Mouse (Mus musculus) embryonic facial prominence, embryonic 13.5 days (tissue): ENCODE measurements around the gene Cmtm4. TPM values are rescaled to one million over a fixed set of nuclear protein-coding genes. Genes with fewer than 3 reads are reported as not detected.

Source experiments
- ATAC-seq: fragments of 200-750 bp; cut with Nextera tagmentation; 2 replicates; pipeline ENCODE4 v1.8.0; 2017; ENCODE audit warnings: low read depth; ENCODE audit not compliant: insufficient number of reproducible peaks, insufficient read depth, low FRiP score, low TSS enrichment
- H3K27ac ChIP-seq: fragments of 300-500 bp; sonication (generic); 2 replicates; pipeline ENCODE4 v1.5.1; 2015; ENCODE audit warnings: moderate library complexity, mild to moderate bottlenecking, inconsistent platforms
- H3K27me3 ChIP-seq: fragments of 300-500 bp; sonication (generic); 2 replicates; pipeline ENCODE4 v1.6.1; 2015; ENCODE audit warnings: mild to moderate bottlenecking, inconsistent platforms
- H3K36me3 ChIP-seq: fragments of 300-500 bp; sonication (generic); 2 replicates; pipeline ENCODE4 v1.6.1; 2015; ENCODE audit warnings: mild to moderate bottlenecking, inconsistent platforms
- H3K4me1 ChIP-seq: fragments of 300-500 bp; sonication (generic); 2 replicates; pipeline ENCODE4 v1.6.1; 2015; ENCODE audit warnings: inconsistent platforms
- H3K4me2 ChIP-seq: fragments of 300-500 bp; sonication (generic); 2 replicates; pipeline ENCODE4 v1.6.1; 2015; ENCODE audit warnings: moderate library complexity, mild to moderate bottlenecking, inconsistent platforms
- H3K4me3 ChIP-seq: fragments of 300-500 bp; sonication (generic); 2 replicates; pipeline ENCODE4 v1.5.1; 2015; ENCODE audit warnings: mild to moderate bottlenecking, inconsistent platforms
- H3K9ac ChIP-seq: fragments of 300-500 bp; sonication (generic); 2 replicates; pipeline ENCODE4 v1.6.1; 2015; ENCODE audit warnings: mild to moderate bottlenecking, inconsistent platforms
- H3K9me3 ChIP-seq: fragments of 300-500 bp; sonication (generic); 2 replicates; pipeline ENCODE4 v1.6.1; 2016; ENCODE audit warnings: inconsistent platforms
- WGBS: fragments of 180-500 bp; shearing (Covaris S2); methylation state at CpG from one replicate; pipeline ENCODE4 v1.1.7; 2015; ENCODE audit warnings: mixed read lengths; 5-methylcytosine and 5-hydroxymethylcytosine counted together
- polyA plus RNA-seq: library from polyadenylated mRNA; unstranded; fragments of >200 nt; fragmentation: Nextera tagmentation; extraction: Ambion mirVana; gene quantifications from 2 replicates; pipeline ENCODE4 v1.2.1, GENCODE M21; 2015

Cmtm4 gene
- polyA plus RNA-seq, 1 experiment from 2014 or later = 3.6 TPM

DNA sequence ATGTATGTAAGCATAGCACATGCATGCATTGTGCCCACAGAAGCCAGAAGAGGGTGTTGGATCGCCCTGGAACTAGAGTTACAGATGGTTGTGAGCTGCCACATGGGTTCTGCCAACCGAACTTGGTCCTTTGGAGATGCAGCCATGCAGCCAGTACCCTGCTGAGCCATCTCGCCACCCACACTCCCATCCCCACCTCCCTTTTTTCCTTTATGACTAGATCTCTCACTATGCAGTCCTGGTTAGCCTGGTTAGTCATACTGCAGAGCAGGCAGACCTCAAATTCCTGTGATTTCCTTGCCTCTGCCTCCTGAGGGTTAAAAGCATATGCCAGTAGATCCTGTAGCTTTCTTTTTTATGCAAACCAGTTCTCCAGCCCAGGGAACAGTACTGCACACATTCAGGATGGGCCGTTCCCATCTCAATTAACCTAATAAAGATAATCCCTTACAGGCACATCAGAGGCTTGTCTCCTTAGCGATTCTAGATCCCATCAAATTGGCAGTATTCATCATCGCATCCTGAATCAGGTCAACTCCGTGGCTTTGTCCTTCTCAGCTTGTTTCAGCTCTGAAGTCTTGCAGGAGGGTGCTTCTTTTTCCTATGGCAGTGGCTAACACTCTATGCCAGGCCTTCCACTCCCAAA, 15.1 kb upstream of the Cmtm4 start:
- no peaks in the 10 kb centered on the region for H3K27me3 ChIP-seq
- no peak for ATAC-seq
- WGBS = 52% methylated on average over 7 of the region's 7 CpGs

DNA sequence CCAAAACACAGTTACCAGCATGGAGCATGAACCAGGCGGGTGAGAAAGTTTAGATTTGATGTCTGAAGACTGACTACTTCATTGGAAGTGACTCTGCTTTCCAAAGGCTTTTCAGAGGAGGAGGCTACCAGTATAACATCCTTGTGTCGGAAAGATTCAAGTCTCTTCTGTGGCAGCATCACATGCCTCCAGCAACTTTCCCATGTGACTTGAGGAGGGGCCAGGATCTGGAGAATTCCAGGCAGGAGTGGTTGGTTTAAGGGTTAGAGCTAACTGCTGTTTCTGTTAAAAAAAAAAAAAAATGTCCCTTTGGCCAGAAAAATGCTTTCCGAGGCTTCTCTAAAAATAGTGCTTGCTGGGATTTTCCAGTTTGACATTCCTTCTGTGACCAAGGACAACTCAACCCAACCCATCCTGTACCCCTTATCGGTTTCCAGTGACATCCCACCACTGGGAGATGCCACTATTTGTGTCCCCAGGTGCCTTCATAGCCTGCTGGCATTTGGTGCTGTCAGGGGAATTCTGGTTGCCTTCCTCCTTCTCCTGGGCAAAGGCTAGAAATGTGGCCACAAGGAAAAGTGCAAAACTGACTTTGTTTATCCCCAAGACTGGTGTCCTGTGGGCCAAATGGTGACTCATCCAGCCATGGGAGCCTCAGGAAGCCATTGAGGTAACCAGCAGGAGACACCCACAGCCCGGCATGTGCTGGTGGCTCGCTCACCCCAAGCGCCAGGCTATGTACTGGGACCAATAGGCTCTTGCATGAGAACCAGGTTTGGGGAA, 12.9 kb upstream of the Cmtm4 start:
- Histone ChIP-seq H3K9me3 (no peaks in the 10 kb centered on the region), H3K27me3 (no peaks in the 10 kb centered on the region), H3K27ac (no peak overlapping the region), H3K36me3 (no peaks in the 10 kb centered on the region), H3K4me3 (no peak overlapping the region), H3K4me2 (no peak overlapping the region), H3K9ac (no peak overlapping the region), H3K4me1 (peaks cover under 1% of the 10 kb centered on the region; the same call in 1 of the 2 replicates)
- no peak for ATAC-seq
- 82% methylated on average over 7 of the region's 7 CpGs for WGBS

More for the DNA sequence above, 15.1 kb upstream of the Cmtm4 start:
- Histone ChIP-seq H3K4me3 (no peak overlapping the region), H3K36me3 (no peaks in the 10 kb centered on the region), H3K27ac (no peak overlapping the region), H3K9me3 (no peaks in the 10 kb centered on the region), H3K4me1 (peaks cover 2% of the 10 kb centered on the region; the same call in 1 of the 2 replicates), H3K9ac (no peak overlapping the region), H3K4me2 (no peak overlapping the region)

DNA sequence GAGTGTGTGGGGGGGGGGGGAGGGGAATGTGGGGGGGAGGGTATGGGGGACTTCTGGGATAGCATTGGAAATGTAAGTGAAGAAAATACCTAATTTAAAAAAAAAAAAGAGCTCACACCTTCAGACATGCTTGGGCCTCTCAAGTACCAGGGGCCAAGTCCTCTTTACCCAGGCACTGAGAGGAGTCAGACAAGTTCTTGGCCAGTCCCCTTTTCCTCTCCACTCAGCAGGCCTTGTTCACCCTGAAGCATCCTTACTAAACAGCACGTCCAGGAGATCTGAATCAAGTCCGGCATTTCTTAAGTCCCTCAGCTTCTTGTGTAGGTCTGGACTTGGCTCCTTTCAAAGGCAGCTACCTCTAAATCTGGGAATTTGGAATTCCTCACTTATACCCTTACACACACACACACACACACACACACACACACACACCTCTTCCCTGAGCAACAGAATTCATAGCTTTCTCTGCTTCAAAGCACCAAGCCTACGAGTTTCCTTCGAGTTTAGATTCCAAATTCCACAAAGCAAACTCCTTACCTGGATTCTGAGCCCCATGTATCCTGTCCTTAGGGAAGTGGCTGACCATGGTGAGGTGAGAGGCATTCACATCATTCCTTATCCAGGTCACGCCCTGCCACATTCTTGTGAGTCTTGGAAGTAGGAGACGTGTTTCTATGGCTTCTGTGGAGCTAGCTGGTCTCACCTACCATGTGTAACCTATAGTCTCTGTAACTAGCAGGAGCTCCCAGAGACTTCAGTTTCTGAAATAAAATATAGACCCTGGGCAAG, 10.9 kb upstream of the Cmtm4 start:
- Histone ChIP-seq H3K4me2 (no peak overlapping the region), H3K9ac (no peak overlapping the region), H3K4me1 (no peaks in the 10 kb centered on the region), H3K27ac (no peak overlapping the region), H3K9me3 (no peaks in the 10 kb centered on the region), H3K4me3 (no peak overlapping the region), H3K27me3 (no peaks in the 10 kb centered on the region), H3K36me3 (no peaks in the 10 kb centered on the region)
- no peak for ATAC-seq
- 79% methylated on average over 6 of the region's 6 CpGs for WGBS

DNA sequence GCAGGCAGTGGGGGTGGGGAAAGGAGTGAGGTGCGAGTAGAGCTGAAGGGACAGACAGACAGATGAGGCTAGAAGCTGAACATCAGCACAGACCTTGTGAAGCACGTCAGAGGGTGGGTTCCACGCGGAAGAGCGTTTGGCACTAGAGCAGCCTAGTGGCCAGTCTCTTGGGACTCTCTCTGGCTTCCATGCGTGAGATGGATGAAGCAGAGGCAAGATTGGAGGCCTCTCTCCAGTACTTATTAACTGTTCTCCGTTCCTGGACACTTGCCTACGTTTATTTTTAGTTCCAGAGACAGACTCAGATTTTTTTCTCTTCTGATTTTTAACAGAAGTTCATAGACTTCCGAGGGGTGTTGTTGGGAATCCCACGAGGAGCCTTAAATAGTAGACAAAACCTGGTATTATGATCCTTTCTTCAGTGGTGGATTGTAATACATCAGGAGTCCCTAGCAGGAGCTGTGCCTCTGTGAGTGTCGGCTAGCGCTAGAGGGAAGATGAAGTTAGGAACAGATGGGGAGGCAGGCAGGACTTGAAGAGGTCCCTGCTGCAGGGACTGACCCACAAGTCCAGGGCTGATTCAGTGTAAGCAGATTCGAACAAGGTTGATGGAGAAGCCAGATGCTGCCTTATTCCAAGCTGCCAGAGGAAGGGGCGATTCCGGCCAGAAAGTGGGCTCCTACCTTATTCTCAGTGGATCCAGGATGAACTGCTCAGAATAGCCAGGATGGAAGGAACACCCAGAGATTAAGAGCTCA, 10.0 kb upstream of the Cmtm4 start:
- H3K4me1 ChIP-seq = no peaks in the 10 kb centered on the region
- no peaks in the 10 kb centered on the region for H3K27me3 ChIP-seq
- no peak for ATAC-seq
- WGBS = 69% methylated on average over 15 of the region's 15 CpGs
- no peaks in the 10 kb centered on the region for H3K9me3 ChIP-seq
- H3K36me3 ChIP-seq = no peaks in the 10 kb centered on the region
- H3K4me3 ChIP-seq = no peak overlapping the region
- no peak overlapping the region for H3K4me2 ChIP-seq
- no peak overlapping the region for H3K9ac ChIP-seq
- no peak overlapping the region for H3K27ac ChIP-seq

DNA sequence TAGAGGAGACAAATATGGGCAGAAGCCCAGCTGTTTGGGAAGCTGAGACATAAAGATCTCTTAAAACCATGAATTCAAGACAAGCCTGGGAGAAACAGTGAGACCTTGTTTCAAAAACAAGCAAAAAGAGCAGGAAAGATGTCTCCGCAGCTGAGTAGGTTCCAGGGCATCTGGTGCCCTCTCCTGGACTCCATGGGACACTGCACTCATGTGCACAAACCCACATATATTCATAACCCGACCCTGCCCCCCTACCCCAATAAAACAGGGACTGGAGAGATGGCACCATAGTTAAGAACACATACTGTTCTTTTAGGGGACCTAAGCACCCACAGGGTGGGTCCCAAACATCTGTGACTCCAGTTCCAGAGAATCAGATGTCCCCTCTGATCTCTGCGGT, 8.0 kb upstream of the Cmtm4 start:
- no peak overlapping the region for H3K4me3 ChIP-seq
- H3K4me1 ChIP-seq = no peaks in the 10 kb centered on the region
- no peak overlapping the region for H3K4me2 ChIP-seq
- 65% methylated on average over 3 of the region's 3 CpGs for WGBS
- H3K9me3 ChIP-seq = no peaks in the 10 kb centered on the region
- no peak for ATAC-seq
- no peak overlapping the region for H3K27ac ChIP-seq
- H3K9ac ChIP-seq = no peak overlapping the region
- H3K36me3 ChIP-seq = no peaks in the 10 kb centered on the region
- no peaks in the 10 kb centered on the region for H3K27me3 ChIP-seq

DNA sequence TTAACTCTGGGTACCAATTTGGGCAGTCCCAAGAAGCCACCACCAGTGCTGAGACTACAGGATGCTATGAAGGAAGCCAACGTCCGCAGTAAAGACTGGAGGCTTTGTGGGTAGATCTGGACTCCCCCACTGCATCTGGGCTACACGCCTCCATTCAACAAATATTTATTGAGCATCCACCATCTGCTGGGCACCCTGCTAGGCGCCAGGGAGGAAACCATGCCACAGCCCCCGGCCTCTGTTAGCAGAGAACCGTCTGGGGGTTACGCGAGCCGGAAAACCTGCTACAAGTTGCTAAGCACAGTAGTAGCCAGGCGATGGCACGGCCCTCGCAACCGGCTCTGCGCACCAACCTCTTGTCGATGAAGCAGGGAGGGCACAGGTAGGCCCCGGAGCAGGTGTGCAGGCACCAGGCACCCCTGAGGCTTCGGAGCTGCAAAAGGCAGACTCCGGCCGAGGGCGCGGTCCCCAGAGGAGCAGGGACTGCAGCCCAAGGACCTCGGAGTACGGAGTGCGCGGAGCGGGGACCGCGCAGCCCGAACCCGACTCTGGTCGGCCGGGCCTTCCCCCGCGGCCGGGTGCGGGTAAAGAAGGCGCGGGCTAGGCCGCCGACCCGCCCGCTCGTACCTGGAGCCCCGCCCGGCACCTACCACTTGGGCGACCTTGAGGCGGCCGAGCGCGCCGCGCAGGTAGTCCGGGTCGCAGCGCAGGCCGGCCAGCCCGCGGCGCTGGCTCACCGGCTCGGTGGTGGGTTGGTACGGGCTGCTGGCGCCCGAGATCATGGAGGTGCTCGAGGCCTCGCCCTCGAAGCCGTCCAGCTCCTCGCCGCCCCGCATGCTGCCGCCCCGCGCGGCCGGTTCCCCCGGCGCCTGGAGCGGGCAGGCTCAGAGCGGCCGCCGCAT, 555 bp downstream of the Cmtm4 start:
- Histone ChIP-seq H3K27ac (peak overlapping the region; percentile 79), H3K27me3 (no peaks in the 10 kb centered on the region), H3K9ac (peak overlapping the region; percentile 92), H3K4me3 (peak overlapping the region; percentile 90), H3K4me2 (peak overlapping the region; percentile 91), H3K9me3 (peaks cover 7% of the 10 kb centered on the region; the same call in 1 of the 2 replicates), H3K4me1 (peaks cover 17% of the 10 kb centered on the region), H3K36me3 (no peaks in the 10 kb centered on the region)
- peak; percentile 72 for ATAC-seq
- under 1% methylated on average over 81 of the region's 82 CpGs for WGBS

DNA sequence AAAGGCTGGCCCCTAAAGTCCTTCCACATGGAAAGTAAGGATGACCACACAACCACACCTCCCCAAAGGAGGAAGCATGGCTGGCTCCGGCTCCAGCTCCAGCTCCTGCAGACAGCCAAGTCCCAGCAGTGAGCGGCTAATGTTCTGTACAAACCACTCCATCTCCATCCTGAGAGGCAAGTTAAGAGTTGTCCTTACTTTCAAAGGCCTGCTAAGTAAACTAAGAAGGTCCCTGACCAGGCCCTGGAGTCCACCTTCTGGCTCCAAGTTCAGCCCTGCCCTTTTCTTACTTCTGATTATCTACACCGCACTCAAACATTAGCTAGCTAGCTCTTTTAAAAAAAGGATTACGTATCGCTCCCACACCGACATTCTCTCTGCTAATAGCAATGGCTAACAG, 1.8 kb downstream of the Cmtm4 start:
- H3K9me3 ChIP-seq = peaks cover 7% of the 10 kb centered on the region; the same call in 1 of the 2 replicates
- ATAC-seq = no peak
- peak overlapping the region; percentile 90 for H3K4me3 ChIP-seq
- peak overlapping the region; percentile 92; the same call in 1 of the 2 replicates for H3K9ac ChIP-seq
- H3K27ac ChIP-seq = no peak overlapping the region
- no peaks in the 10 kb centered on the region for H3K36me3 ChIP-seq
- peaks cover 17% of the 10 kb centered on the region for H3K4me1 ChIP-seq
- peak overlapping the region; percentile 91 for H3K4me2 ChIP-seq
- H3K27me3 ChIP-seq = no peaks in the 10 kb centered on the region
- WGBS = 81% methylated on average over 6 of the region's 6 CpGs

DNA sequence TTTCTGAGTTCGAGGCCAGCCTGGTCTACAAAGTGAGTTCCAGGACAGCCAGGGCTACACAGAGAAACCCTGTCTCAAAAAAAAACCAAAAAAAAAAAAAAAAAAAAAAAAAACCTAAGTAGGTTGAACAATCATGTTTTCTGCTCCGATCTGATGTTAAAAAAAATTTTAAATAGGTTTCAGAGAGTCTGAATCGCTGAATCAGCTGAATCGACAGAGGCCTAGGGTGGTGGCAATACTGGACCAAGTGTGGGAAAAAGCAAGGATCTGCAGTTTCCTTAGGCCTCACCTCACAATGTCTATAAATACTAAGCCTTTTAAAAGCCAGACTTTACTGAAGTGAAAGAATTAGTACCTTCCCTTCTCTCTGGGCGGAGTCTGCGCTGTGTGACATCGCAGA, 2.5 kb downstream of the Cmtm4 start:
- no peak for ATAC-seq
- H3K36me3 ChIP-seq = no peaks in the 10 kb centered on the region
- H3K4me2 ChIP-seq = no peak overlapping the region

DNA sequence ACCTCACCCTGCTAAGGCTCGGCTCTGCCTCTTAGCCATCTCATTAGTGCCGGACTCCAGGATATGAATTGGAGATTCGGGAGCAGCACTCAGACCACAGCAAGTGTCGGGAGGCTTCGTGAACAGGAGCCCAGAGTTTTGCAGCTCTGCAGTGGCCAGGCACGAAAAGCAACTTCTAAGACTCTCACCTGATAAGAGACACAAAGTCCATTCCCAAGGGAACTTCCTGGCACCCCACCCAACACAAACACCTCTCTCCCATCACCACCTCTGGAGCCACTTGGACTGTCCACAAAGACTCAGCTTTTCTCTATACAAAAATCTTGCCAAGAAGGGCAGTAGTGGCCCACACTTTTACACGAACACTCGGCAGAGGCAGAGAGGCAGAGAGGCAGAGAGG, 5.4 kb downstream of the Cmtm4 start:
- no peak overlapping the region for H3K9ac ChIP-seq
- H3K4me2 ChIP-seq = no peak overlapping the region
- H3K27me3 ChIP-seq = no peaks in the 10 kb centered on the region
- no peak overlapping the region for H3K4me3 ChIP-seq
- H3K9me3 ChIP-seq = no peaks in the 10 kb centered on the region
- 88% methylated on average over 8 of the region's 8 CpGs for WGBS
- no peak overlapping the region for H3K27ac ChIP-seq
- H3K4me1 ChIP-seq = peaks cover 46% of the 10 kb centered on the region
- no peak for ATAC-seq
- no peaks in the 10 kb centered on the region for H3K36me3 ChIP-seq

More for the DNA sequence above, 2.5 kb downstream of the Cmtm4 start:
- no peak overlapping the region for H3K4me3 ChIP-seq
- no peak overlapping the region for H3K9ac ChIP-seq
- peaks cover 6% of the 10 kb centered on the region; the same call in 1 of the 2 replicates for H3K9me3 ChIP-seq
- 94% methylated on average over 7 of the region's 7 CpGs for WGBS
- H3K27me3 ChIP-seq = no peaks in the 10 kb centered on the region
- no peak overlapping the region for H3K27ac ChIP-seq
- peaks cover 17% of the 10 kb centered on the region for H3K4me1 ChIP-seq

DNA sequence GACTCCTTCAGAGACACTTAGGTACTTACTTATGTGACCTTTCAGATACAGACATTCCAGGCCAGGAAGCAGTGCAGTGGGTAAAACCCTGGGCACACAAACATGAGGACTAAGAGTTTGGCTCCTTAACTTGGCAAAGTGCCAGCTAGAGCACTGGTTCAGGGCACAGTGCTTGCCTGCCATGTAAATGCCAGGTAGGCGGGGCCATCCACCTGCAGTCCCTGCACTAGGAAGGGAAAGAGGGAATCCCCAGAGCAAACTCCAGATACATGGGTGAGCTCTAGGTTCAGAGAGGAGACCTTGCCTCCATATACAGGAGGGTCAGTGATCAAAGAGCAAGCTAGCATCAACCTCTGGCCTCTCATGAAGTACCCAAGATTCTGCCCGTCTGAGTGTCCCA, 7.6 kb downstream of the Cmtm4 start:
- Histone ChIP-seq H3K9ac (no peak overlapping the region), H3K4me3 (no peak overlapping the region), H3K4me1 (peaks cover 38% of the 10 kb centered on the region), H3K27ac (no peak overlapping the region), H3K27me3 (no peaks in the 10 kb centered on the region), H3K9me3 (no peaks in the 10 kb centered on the region), H3K36me3 (no peaks in the 10 kb centered on the region), H3K4me2 (no peak overlapping the region)
- ATAC-seq = no peak
- 82% methylated on average over 2 of the region's 2 CpGs for WGBS
